Mouse (Mus musculus) forebrain, embryonic 11.5 days (tissue): Measurements from ENCODE around the gene Pdxp. TPM values are rescaled to one million over a fixed set of nuclear protein-coding genes. Genes with fewer than 3 reads are reported as not detected.

ENCODE experiments used
- ATAC-seq: fragments of 200-750 bp; cut with Nextera tagmentation; replicated peaks from 2 replicates; pipeline ENCODE4 v1.8.0; 2017; ENCODE audit warnings: moderate TSS enrichment; ENCODE audit not compliant: low FRiP score
- DNase-seq: peaks from one replicate; pipeline ENCODE4 v3.0.0-alpha.2; 2017; ENCODE audit warnings: low spot score
- H3K27ac ChIP-seq: fragments of 300-500 bp; sonication (generic); 2 replicates; pipeline ENCODE4 v1.5.1; 2014; ENCODE audit warnings: low read depth, low read length
- H3K27me3 ChIP-seq: fragments of 300-500 bp; sonication (generic); 2 replicates; pipeline ENCODE4 v1.6.1; 2014; ENCODE audit warnings: mild to moderate bottlenecking, low read length, mixed read lengths; ENCODE audit not compliant: control insufficient read depth, insufficient read depth
- H3K36me3 ChIP-seq: fragments of 300-500 bp; sonication (generic); 2 replicates; pipeline ENCODE4 v1.6.1; 2014; ENCODE audit warnings: mild to moderate bottlenecking, low read length, moderate library complexity, mixed read lengths; ENCODE audit not compliant: control insufficient read depth, insufficient read depth
- H3K4me1 ChIP-seq: fragments of 300-500 bp; sonication (generic); replicated peaks from 2 replicates; pipeline ENCODE4 v1.6.1; 2014; ENCODE audit warnings: low read length, mixed read lengths; ENCODE audit not compliant: control insufficient read depth, insufficient read depth
- H3K4me2 ChIP-seq: fragments of 300-500 bp; sonication (generic); 2 replicates; pipeline ENCODE4 v1.6.1; 2014; ENCODE audit warnings: low read depth, mild to moderate bottlenecking, low read length, moderate library complexity, mixed read lengths; ENCODE audit not compliant: severe bottlenecking
- H3K4me3 ChIP-seq: fragments of 300-500 bp; sonication (generic); 2 replicates; pipeline ENCODE4 v1.5.1; 2014; ENCODE audit warnings: low read depth, low read length
- H3K9ac ChIP-seq: fragments of 300-500 bp; sonication (generic); 2 replicates; pipeline ENCODE4 v1.6.1; 2014; ENCODE audit warnings: low read length
- H3K9me3 ChIP-seq: fragments of 300-500 bp; sonication (generic); 2 replicates; pipeline ENCODE4 v1.6.1; 2016; ENCODE audit warnings: low read length, mixed read lengths; ENCODE audit not compliant: control insufficient read depth
- WGBS: fragments of 180-500 bp; shearing (Covaris S2); extraction: QIAGEN DNeasy Blood & Tissue Kit; methylation state at CpG from one replicate; pipeline ENCODE4 v1.1.7; 2014; 5-methylcytosine and 5-hydroxymethylcytosine counted together
- polyA plus RNA-seq: library from polyadenylated mRNA; unstranded; fragments of >200 nt; fragmentation: Nextera tagmentation; extraction: Ambion mirVana; gene quantifications from 2 replicates; pipeline ENCODE4 v1.2.1, GENCODE M21; 2014

Pdxp gene
- polyA plus RNA-seq, 1 experiment from 2014 or later: 37.2 TPM

DNA sequence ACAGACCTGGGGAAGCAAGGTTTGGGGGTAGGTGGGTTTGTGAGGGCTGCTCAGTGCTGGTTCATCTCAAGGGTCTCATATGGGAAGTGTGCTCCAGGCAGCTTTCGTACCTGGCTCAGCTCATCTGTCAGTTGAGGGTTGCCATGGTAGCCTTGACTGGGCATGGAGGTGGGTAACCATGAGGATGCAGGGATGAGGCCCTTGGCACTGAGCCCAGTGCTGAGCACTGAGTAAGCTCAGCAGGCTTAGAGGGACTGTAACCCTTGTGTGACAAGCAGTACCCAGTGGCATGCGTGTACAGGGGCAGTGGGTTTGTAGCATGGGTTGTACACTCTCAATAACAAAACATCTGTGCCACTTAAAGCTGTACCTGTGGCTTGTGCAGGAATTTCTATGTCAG lies 24.2 kb downstream of the Pdxp start:
- Histone ChIP-seq H3K27ac (no peak overlapping the region), H3K9me3 (no peaks in the 10 kb centered on the region), H3K27me3 (no peaks in the 10 kb centered on the region), H3K4me3 (no peak overlapping the region), H3K36me3 (peaks cover 12% of the 10 kb centered on the region; the same call in 1 of the 2 replicates), H3K4me2 (no peak overlapping the region), H3K4me1 (peaks cover 4% of the 10 kb centered on the region), H3K9ac (no peak overlapping the region)
- DNase-seq (peak; percentile 45), ATAC-seq (no peak)
- 90% methylated on average over 2 of the region's 2 CpGs for WGBS

GRCm38 (mm10) chr15:78940325-78940724 lies 26.6 kb downstream of the Pdxp start:
- H3K9ac ChIP-seq: no peak overlapping the region
- no peaks in the 10 kb centered on the region for H3K27me3 ChIP-seq
- H3K4me2 ChIP-seq: no peak overlapping the region
- H3K36me3 ChIP-seq: peaks cover 12% of the 10 kb centered on the region; the same call in 1 of the 2 replicates
- no peak overlapping the region for H3K4me3 ChIP-seq
- DNase-seq: no peak
- H3K4me1 ChIP-seq: peaks cover 4% of the 10 kb centered on the region
- no peak overlapping the region for H3K27ac ChIP-seq
- 91% methylated on average over 13 of the region's 13 CpGs for WGBS
- H3K9me3 ChIP-seq: no peaks in the 10 kb centered on the region
- ATAC-seq: no peak

DNA sequence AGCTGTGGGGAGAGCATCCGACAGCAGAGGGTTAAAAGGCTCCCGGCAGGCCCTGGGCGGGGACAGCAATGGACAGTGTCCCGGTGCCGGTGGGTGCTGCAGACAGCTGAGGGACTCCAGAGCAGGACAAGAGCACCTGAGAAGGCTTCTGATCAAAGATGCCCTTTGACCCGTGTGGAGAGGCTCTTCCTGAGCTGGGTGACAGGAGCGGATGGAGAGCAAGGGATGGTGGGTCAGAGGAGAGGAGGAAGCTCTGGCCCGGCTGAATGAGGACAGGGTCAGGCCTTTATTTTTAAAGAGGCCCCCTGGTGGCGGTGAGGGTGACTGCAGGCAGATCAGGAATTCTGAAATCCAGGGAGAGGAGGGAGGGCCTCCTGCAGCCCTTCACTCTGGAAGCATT lies 28.9 kb downstream of the Pdxp start:
- Histone ChIP-seq H3K4me2 (peak overlapping the region; percentile 43), H3K36me3 (peaks cover 9% of the 10 kb centered on the region; the same call in 1 of the 2 replicates), H3K4me3 (peak overlapping the region; percentile 18), H3K27ac (no peak overlapping the region), H3K9ac (peak overlapping the region; percentile 41), H3K9me3 (no peaks in the 10 kb centered on the region), H3K4me1 (no peaks in the 10 kb centered on the region), H3K27me3 (no peaks in the 10 kb centered on the region; the same call in 1 of the 2 replicates)
- 4% methylated on average over 9 of the region's 9 CpGs for WGBS
- DNase-seq (peak; percentile 87), ATAC-seq (peak; percentile 63)

GRCm38 (mm10) chr15:78946232-78946631 lies 32.5 kb downstream of the Pdxp start:
- peaks cover 3% of the 10 kb centered on the region; the same call in 1 of the 2 replicates for H3K36me3 ChIP-seq
- no peak overlapping the region for H3K4me2 ChIP-seq
- H3K27me3 ChIP-seq: no peaks in the 10 kb centered on the region; the same call in 1 of the 2 replicates
- DNase-seq (no peak), ATAC-seq (no peak)
- WGBS: 79% methylated on average over 7 of the region's 7 CpGs
- H3K4me1 ChIP-seq: peaks cover 6% of the 10 kb centered on the region; the same call in 1 of the 2 replicates
- H3K27ac ChIP-seq: no peak overlapping the region
- H3K9ac ChIP-seq: no peak overlapping the region
- H3K9me3 ChIP-seq: no peaks in the 10 kb centered on the region
- no peak overlapping the region for H3K4me3 ChIP-seq

DNA sequence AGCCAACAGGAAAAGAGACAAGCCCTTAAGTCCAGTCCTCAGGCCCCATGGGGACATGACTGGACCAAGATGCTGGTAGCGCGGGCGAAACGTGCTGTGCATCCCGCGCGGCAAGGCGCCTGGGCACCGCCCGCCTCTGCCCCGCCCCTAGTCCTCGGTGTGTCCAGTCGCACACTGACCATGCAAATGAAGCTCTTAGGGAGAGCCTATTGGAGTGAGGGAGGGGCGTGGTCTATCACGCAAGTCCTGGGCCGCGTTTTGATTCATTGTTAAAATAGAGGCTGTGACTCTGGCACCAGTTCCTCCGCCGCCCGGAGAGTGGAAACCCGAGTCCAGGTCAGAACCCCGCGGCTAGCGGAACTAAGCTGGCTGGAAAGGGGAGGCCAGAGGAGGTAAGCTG lies 33.9 kb downstream of the Pdxp start, which contains the start of gene Triobp:
Gene Triobp (plus strand): TSS at position 68 of the 400 bp plus-strand sequence.
- H3K27me3 ChIP-seq: no peaks in the 10 kb centered on the region; the same call in 1 of the 2 replicates
- H3K4me3 ChIP-seq: peak within 1 kb of the TSS; percentile 47
- H3K9ac ChIP-seq: peak within 1 kb of the TSS; percentile 62
- ATAC-seq (peak; percentile 97), DNase-seq (peak; percentile 93)
- WGBS: 0% methylated on average over 24 of the region's 24 CpGs
- H3K9me3 ChIP-seq: no peaks in the 10 kb centered on the region
- no peaks in the 10 kb centered on the region for H3K36me3 ChIP-seq
- peaks cover 6% of the 10 kb centered on the region; the same call in 1 of the 2 replicates for H3K4me1 ChIP-seq
- H3K4me2 ChIP-seq: peak within 1 kb of the TSS; percentile 78
- 0 out of 2 replicates have a peak within 1 kb of the TSS, but pooled peaks have one; percentile 26 for H3K27ac ChIP-seq

DNA sequence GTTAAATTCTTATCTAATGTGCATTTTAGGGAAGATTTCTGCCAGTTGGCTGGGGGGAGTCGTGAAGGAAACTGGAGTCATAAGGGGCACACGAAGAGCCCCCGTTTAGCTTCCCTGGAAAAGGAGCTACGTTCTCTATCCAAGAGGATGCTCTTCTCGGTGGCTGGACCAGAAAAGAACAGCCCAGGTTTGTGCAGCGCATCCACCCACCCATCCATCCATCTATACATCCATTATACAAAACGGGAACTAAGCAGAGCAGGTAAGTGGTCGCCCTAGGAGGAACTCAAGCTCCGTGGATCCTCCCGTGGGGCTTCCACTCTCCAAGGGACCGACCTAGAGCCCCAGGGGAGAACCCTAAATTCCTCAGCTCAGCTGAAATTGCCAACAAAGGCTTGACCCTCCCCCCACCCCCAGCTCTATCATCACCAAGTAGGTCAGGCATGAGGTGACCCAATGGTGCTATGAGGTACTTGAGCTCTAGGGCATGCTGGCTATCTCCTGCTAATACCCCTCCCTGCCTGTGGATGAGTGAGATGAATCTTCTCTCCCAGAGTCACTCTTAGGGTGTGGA lies 34.5 kb downstream of the Pdxp start:
- peak overlapping the region; percentile 62 for H3K9ac ChIP-seq
- WGBS: 4% methylated on average over 11 of the region's 11 CpGs
- DNase-seq (no peak), ATAC-seq (0 out of 2 replicates have a peak, but pooled peaks have one; percentile 18)
- peaks cover 6% of the 10 kb centered on the region; the same call in 1 of the 2 replicates for H3K4me1 ChIP-seq
- peak overlapping the region; percentile 47 for H3K4me3 ChIP-seq
- H3K4me2 ChIP-seq: peak overlapping the region; percentile 78
- no peaks in the 10 kb centered on the region for H3K9me3 ChIP-seq
- 0 out of 2 replicates have a peak overlapping the region, but pooled peaks have one; percentile 26 for H3K27ac ChIP-seq
- H3K27me3 ChIP-seq: no peaks in the 10 kb centered on the region; the same call in 1 of the 2 replicates
- no peaks in the 10 kb centered on the region for H3K36me3 ChIP-seq

GRCm38 (mm10) chr15:78948883-78949282 lies 35.2 kb downstream of the Pdxp start:
- H3K9me3 ChIP-seq: no peaks in the 10 kb centered on the region
- no peak for DNase-seq
- H3K27ac ChIP-seq: no peak overlapping the region
- no peaks in the 10 kb centered on the region; the same call in 1 of the 2 replicates for H3K27me3 ChIP-seq
- no peaks in the 10 kb centered on the region for H3K36me3 ChIP-seq
- H3K4me1 ChIP-seq: peaks cover 6% of the 10 kb centered on the region; the same call in 1 of the 2 replicates
- no peak overlapping the region; the same call in 1 of the 2 replicates for H3K9ac ChIP-seq
- H3K4me3 ChIP-seq: no peak overlapping the region
- peak overlapping the region; percentile 78 for H3K4me2 ChIP-seq
- no peak for ATAC-seq
- WGBS: 93% methylated on average over 3 of the region's 3 CpGs

DNA sequence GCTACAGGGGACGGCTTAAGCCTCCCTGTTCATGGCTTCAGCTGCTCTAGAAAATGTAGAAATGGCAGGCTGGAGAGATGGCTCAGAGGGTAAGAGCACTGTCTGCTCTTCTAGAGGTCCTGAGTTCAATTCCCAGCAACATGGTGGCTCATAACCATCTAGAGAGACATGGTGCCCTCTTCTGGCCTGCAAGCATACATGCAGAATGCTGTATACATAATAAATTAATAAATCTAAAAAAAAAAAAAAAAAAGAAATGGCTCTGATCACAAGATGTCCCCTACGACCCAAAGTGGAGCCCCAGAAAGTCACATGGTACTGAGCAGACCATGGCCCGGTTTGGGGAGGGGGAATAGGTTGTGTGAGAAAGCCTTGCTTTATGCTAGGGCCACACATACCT lies 41.9 kb downstream of the Pdxp start:
- Histone ChIP-seq H3K27me3 (no peaks in the 10 kb centered on the region), H3K4me3 (no peak overlapping the region), H3K4me2 (no peak overlapping the region), H3K36me3 (no peaks in the 10 kb centered on the region), H3K27ac (no peak overlapping the region), H3K9me3 (no peaks in the 10 kb centered on the region), H3K4me1 (no peaks in the 10 kb centered on the region), H3K9ac (no peak overlapping the region)
- no peak for DNase-seq
- 75% methylated on average over 3 of the region's 3 CpGs for WGBS
- ATAC-seq: no peak
